Comparison of ENCODE assay signal across 19 mouse cellular contexts in genomic region chr1:160448681-160449080, GRCm38 (mm10).
"Had no signal": no experiment of that assay in that cellular context is flagged by ENCODE, and none has a peak within 500 bp of the region (broad histone marks: within the 10 kb centered on the region; RNA-seq: fewer than 3 reads in every experiment).

No protein-coding gene starts in this region.

- H3K9me3 ChIP-seq: liver, embryonic 13.5 days; midbrain, embryonic 12.5 days; midbrain, embryonic 15.5 days; neural tube, embryonic 12.5 days; neural tube, embryonic 15.5 days had no signal

- DNase-seq: kidney, postnatal 10 days; kidney, postnatal 36 days; layer of hippocampus, postnatal 36 days; liver, embryonic 13.5 days; lung, adult 2 months; lung, postnatal 14 days; lung, postnatal 4 days; right cerebral cortex, adult 18-20 months; right cerebral cortex, postnatal 14 days; right cerebral cortex, postnatal 4 days; thymus, adult 2 months; thymus, postnatal 14 days; thymus, postnatal 4 days had no signal

- H3K27ac ChIP-seq: left cerebral cortex, adult 2 months; liver, embryonic 13.5 days; midbrain, embryonic 12.5 days; midbrain, embryonic 15.5 days; neural tube, embryonic 12.5 days; neural tube, embryonic 15.5 days; stomach, postnatal 0 days had no signal

- ATAC-seq: midbrain, embryonic 15.5 days had no signal

- H3K27me3 ChIP-seq: liver, embryonic 13.5 days; midbrain, embryonic 12.5 days; midbrain, embryonic 15.5 days; neural tube, embryonic 12.5 days; neural tube, embryonic 15.5 days had no signal

- H3K9ac ChIP-seq: liver, embryonic 13.5 days; midbrain, embryonic 12.5 days; midbrain, embryonic 15.5 days; neural tube, embryonic 12.5 days; neural tube, embryonic 15.5 days had no signal

- H3K36me3 ChIP-seq: liver, embryonic 13.5 days; midbrain, embryonic 12.5 days; midbrain, embryonic 15.5 days; neural tube, embryonic 12.5 days; neural tube, embryonic 15.5 days had no signal

- H3K4me3 ChIP-seq: left cerebral cortex, adult 2 months; liver, embryonic 13.5 days; midbrain, embryonic 12.5 days; midbrain, embryonic 15.5 days; neural tube, embryonic 12.5 days; neural tube, embryonic 15.5 days had no signal

- H3K4me1 ChIP-seq: midbrain, embryonic 12.5 days; midbrain, embryonic 15.5 days; neural tube, embryonic 12.5 days; neural tube, embryonic 15.5 days had no signal

- H3K4me2 ChIP-seq: liver, embryonic 13.5 days; midbrain, embryonic 12.5 days; midbrain, embryonic 15.5 days; neural tube, embryonic 12.5 days; neural tube, embryonic 15.5 days had no signal
